Mouse (Mus musculus): Measurements from ENCODE around the gene Xcl1. TPM values are rescaled to one million over a fixed set of nuclear protein-coding genes. Genes with fewer than 3 reads are reported as not detected.

The Xcl1 gene
- polyA plus RNA-seq, 1 experiment: 1.7 TPM

GRCm38 (mm10) chr1:164905047-164905446 is 30.3 kb downstream of the Xcl1 start:
- DNase-seq (ENCODE audit: low spot score): no peak

GRCm38 (mm10) chr1:164900696-164901095 is 34.6 kb downstream of the Xcl1 start:
- no peak for DNase-seq (ENCODE audit: low spot score)

GRCm38 (mm10) chr1:164900226-164900625 is 35.1 kb downstream of the Xcl1 start:
- DNase-seq (ENCODE audit: low spot score): no peak

GRCm38 (mm10) chr1:164899506-164899905 is 35.8 kb downstream of the Xcl1 start:
- no peak for DNase-seq (ENCODE audit: low spot score)

GRCm38 (mm10) chr1:164898846-164899351 is 36.4 kb downstream of the Xcl1 start:
- DNase-seq (ENCODE audit: low spot score): peak; percentile 55

GRCm38 (mm10) chr1:164897163-164897817 is 38.0 kb downstream of the Xcl1 start:
- DNase-seq (ENCODE audit: low spot score): no peak

- DNase-seq (ENCODE audit: low spot score): no peak
These were observed 38.8 kb downstream of the Xcl1 start for GRCm38 (mm10) chr1:164896211-164897145.

GRCm38 (mm10) chr1:164895806-164896205 is 39.5 kb downstream of the Xcl1 start:
- no peak for DNase-seq (ENCODE audit: low spot score)

- no peak for DNase-seq (ENCODE audit: low spot score)
These were observed 45.0 kb downstream of the Xcl1 start for GRCm38 (mm10) chr1:164890366-164890765.

- DNase-seq (ENCODE audit: low spot score): no peak
These were observed 46.8 kb downstream of the Xcl1 start for GRCm38 (mm10) chr1:164888563-164888962.

GRCm38 (mm10) chr1:164887775-164888174 is 47.6 kb downstream of the Xcl1 start:
- no peak for DNase-seq (ENCODE audit: low spot score)

GRCm38 (mm10) chr1:164881891-164882290 is 53.4 kb downstream of the Xcl1 start:
- no peak for DNase-seq (ENCODE audit: low spot score)

Other genes with a start within 250 kb of the Xcl1 start
- gene Dpt, start 138.9 kb downstream of the Xcl1 start, polyA plus RNA-seq (2012; rRNA removed): 167 and 181 TPM in 2 replicates
- gene Tbx19, start 225.2 kb upstream of the Xcl1 start, polyA plus RNA-seq (2012; rRNA removed): not detected in 2 replicates

Data from urinary bladder, adult 2 months (tissue).